Mouse (Mus musculus): ENCODE data around the gene Tmem82. TPM values are rescaled to one million over a fixed set of nuclear protein-coding genes. Genes with fewer than 3 reads are reported as not detected.

Gene Tmem82
- polyA plus RNA-seq, 1 experiment from 2014 or later = 42.0 TPM

DNA sequence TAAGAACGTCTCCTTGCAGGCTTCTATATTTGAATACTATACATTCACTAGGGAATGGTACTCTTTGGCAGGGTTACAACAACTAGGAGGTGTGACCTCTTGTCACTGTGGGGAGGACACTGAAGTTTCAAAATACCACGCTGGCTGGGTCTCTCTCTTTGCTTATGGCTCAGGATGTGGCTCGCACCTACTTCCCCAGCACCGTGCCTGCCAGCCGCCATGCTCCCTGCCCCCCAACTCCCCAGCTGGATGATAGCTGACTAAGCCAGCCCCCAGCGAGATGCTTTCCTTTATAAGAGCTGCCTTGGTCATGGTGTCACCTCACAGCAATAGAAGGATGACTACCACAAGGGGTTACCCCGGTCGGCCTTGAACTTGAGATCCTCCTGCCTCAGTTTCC is 34.6 kb upstream of the Tmem82 start:
- WGBS = 88% methylated on average over 8 of the region's 8 CpGs
- no peaks in the 10 kb centered on the region for H3K9me3 ChIP-seq (ENCODE audit: control insufficient read depth)
- no peak for ATAC-seq
- H3K36me3 ChIP-seq (ENCODE audit: control insufficient read depth, insufficient read depth) = no peaks in the 10 kb centered on the region; the same call in 1 of the 2 replicates
- H3K4me2 ChIP-seq (replicated peaks; ENCODE audit: low read depth) = no peak overlapping the region
- H3K27ac ChIP-seq (ENCODE audit: low read depth, low read length) = no peak overlapping the region
- no peak overlapping the region for H3K4me3 ChIP-seq (ENCODE audit: low read depth, low read length)
- H3K9ac ChIP-seq (ENCODE audit: low read depth, low read length) = no peak overlapping the region
- no peaks in the 10 kb centered on the region for H3K27me3 ChIP-seq (replicated peaks; ENCODE audit: control insufficient read depth, insufficient read depth, low read length)
- TF ChIP-seq CTCF (IDR thresholded peaks at IDR 0.05; ENCODE audit: low read depth) = no peak
- H3K4me1 ChIP-seq (replicated peaks; ENCODE audit: control insufficient read depth, insufficient read depth, low read length) = no peaks in the 10 kb centered on the region

DNA sequence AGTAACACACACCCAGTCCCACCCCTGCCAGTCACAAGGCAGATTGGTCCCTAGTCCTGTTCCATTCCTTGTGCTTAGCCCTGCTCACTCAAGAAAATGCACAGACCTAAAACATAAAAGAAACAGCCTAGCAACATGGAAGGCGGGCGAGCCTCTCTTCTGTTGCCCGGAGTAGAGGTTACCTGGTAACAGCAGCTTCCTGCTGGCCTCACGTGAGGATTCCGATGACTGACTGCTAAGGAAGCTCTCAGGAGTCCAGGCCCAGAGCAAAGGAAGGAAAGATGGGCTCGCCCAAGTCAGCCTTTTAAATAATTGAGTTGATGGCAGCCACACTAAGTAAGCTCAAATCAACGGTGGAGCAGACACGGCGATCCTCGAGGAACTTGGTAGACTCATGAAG is 33.5 kb upstream of the Tmem82 start:
- ATAC-seq = no peak
- H3K9me3 ChIP-seq (ENCODE audit: control insufficient read depth) = no peaks in the 10 kb centered on the region
- H3K4me2 ChIP-seq (replicated peaks; ENCODE audit: low read depth) = no peak overlapping the region
- no peaks in the 10 kb centered on the region for H3K4me1 ChIP-seq (replicated peaks; ENCODE audit: control insufficient read depth, insufficient read depth, low read length)
- H3K4me3 ChIP-seq (ENCODE audit: low read depth, low read length) = no peak overlapping the region
- H3K27me3 ChIP-seq (replicated peaks; ENCODE audit: control insufficient read depth, insufficient read depth, low read length) = no peaks in the 10 kb centered on the region
- no peaks in the 10 kb centered on the region; the same call in 1 of the 2 replicates for H3K36me3 ChIP-seq (ENCODE audit: control insufficient read depth, insufficient read depth)
- no peak overlapping the region for H3K27ac ChIP-seq (ENCODE audit: low read depth, low read length)
- WGBS = 83% methylated on average over 10 of the region's 10 CpGs
- no peak overlapping the region for H3K9ac ChIP-seq (ENCODE audit: low read depth, low read length)
- TF ChIP-seq CTCF (IDR thresholded peaks at IDR 0.05; ENCODE audit: low read depth) = no peak

DNA sequence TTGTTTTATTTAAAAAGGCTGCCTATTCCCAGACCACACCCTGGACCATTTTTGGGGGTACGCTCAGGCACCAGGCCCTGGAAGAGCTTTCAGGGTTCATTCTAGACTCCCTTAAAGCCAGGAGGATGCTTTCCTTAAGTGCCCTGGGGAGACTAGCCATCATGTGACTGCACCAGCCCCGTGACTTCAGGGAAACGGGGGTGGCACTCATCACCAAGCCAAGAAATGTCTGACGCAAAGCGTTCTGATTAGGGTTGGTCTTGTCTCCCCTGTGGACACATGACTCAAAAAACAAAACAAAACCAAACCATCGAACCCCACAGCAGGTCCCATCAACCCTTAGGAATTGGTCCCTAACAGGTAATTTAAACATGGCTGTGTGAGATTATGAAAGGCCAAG is 32.9 kb upstream of the Tmem82 start:
- no peaks in the 10 kb centered on the region for H3K4me1 ChIP-seq (replicated peaks; ENCODE audit: control insufficient read depth, insufficient read depth, low read length)
- WGBS = 87% methylated on average over 6 of the region's 6 CpGs
- no peak overlapping the region for H3K9ac ChIP-seq (ENCODE audit: low read depth, low read length)
- H3K4me2 ChIP-seq (replicated peaks; ENCODE audit: low read depth) = no peak overlapping the region
- H3K4me3 ChIP-seq (ENCODE audit: low read depth, low read length) = no peak overlapping the region
- no peak for ATAC-seq
- no peaks in the 10 kb centered on the region for H3K27me3 ChIP-seq (replicated peaks; ENCODE audit: control insufficient read depth, insufficient read depth, low read length)
- H3K9me3 ChIP-seq (ENCODE audit: control insufficient read depth) = no peaks in the 10 kb centered on the region
- no peak for TF ChIP-seq CTCF (IDR thresholded peaks at IDR 0.05; ENCODE audit: low read depth)
- no peak overlapping the region for H3K27ac ChIP-seq (ENCODE audit: low read depth, low read length)
- no peaks in the 10 kb centered on the region; the same call in 1 of the 2 replicates for H3K36me3 ChIP-seq (ENCODE audit: control insufficient read depth, insufficient read depth)

DNA sequence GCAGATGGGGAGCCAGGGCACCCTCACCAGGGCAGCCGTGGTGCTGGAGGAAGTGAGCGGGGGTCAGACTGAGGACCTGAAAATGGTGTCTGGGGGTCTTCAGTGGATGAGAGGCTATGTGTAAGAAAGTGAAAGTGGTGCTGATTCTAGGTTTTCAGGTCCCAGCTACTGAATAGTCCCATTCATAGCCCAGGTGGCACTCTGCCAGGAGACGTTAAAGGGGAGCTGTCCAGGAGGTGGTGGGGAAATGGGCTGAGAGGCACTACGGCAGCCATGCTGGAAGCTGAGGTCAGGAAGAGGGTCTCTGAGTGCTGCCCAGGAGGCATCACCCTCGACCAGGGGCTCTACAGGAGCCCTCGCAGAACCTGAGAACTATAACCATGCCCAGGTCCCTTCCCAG is 30.8 kb upstream of the Tmem82 start:
- no peak overlapping the region for H3K4me3 ChIP-seq (ENCODE audit: low read depth, low read length)
- H3K27me3 ChIP-seq (replicated peaks; ENCODE audit: control insufficient read depth, insufficient read depth, low read length) = no peaks in the 10 kb centered on the region
- H3K27ac ChIP-seq (ENCODE audit: low read depth, low read length) = no peak overlapping the region
- H3K4me1 ChIP-seq (replicated peaks; ENCODE audit: control insufficient read depth, insufficient read depth, low read length) = no peaks in the 10 kb centered on the region
- no peaks in the 10 kb centered on the region; the same call in 1 of the 2 replicates for H3K36me3 ChIP-seq (ENCODE audit: control insufficient read depth, insufficient read depth)
- no peak for TF ChIP-seq CTCF (IDR thresholded peaks at IDR 0.05; ENCODE audit: low read depth)
- H3K9ac ChIP-seq (ENCODE audit: low read depth, low read length) = no peak overlapping the region
- no peak for ATAC-seq
- no peaks in the 10 kb centered on the region for H3K9me3 ChIP-seq (ENCODE audit: control insufficient read depth)
- WGBS = 75% methylated on average over 6 of the region's 6 CpGs
- no peak overlapping the region for H3K4me2 ChIP-seq (replicated peaks; ENCODE audit: low read depth)

DNA sequence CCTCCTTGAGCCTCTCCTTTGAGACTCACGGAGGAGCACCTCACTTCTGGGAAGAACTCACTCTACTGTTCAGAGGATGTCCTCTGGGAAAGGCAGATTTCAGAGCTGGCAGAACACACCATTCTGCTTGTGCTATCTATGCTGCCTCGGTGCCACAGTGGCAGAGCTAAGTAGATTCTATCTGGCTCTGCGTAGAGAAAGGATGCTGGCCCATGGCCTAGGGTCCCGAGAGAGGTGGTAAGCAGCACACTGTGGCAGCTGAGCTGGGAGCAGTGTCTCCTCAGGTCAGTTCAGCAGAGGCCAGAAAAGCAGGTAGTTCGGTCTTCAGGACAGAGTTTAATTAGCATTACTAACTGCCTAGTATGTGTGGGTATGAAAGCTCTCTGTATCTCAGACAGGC is 29.8 kb upstream of the Tmem82 start:
- no peak for ATAC-seq
- H3K4me3 ChIP-seq (ENCODE audit: low read depth, low read length) = no peak overlapping the region
- H3K27me3 ChIP-seq (replicated peaks; ENCODE audit: control insufficient read depth, insufficient read depth, low read length) = no peaks in the 10 kb centered on the region
- no peak overlapping the region for H3K4me2 ChIP-seq (replicated peaks; ENCODE audit: low read depth)
- no peaks in the 10 kb centered on the region for H3K36me3 ChIP-seq (ENCODE audit: control insufficient read depth, insufficient read depth)
- H3K27ac ChIP-seq (ENCODE audit: low read depth, low read length) = no peak overlapping the region
- WGBS = 90% methylated on average over 5 of the region's 5 CpGs
- no peak overlapping the region for H3K9ac ChIP-seq (ENCODE audit: low read depth, low read length)
- no peaks in the 10 kb centered on the region for H3K4me1 ChIP-seq (replicated peaks; ENCODE audit: control insufficient read depth, insufficient read depth, low read length)
- H3K9me3 ChIP-seq (ENCODE audit: control insufficient read depth) = no peaks in the 10 kb centered on the region
- no peak for TF ChIP-seq CTCF (IDR thresholded peaks at IDR 0.05; ENCODE audit: low read depth)

DNA sequence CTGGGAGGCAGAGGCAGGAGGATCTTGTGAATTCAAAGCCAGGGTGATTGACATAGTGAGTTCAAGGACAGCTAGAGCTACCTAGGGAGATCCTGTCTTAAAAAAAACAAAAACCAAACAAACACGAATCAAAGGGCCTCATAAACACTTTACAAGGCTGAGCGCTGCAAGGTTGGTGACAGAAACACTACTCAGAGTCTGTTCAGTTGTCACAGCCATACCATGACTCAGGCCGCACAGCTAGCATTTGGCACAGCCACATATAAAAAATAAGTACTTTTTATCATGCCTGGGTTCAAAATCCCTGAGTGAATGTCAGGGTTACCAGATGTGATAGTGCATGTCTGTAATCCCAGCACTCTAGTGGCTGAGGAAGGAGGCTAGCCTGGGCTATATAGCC is 28.8 kb upstream of the Tmem82 start:
- Histone ChIP-seq H3K4me2 (replicated peaks; ENCODE audit: low read depth) (no peak overlapping the region), H3K9me3 (ENCODE audit: control insufficient read depth) (no peaks in the 10 kb centered on the region), H3K27ac (ENCODE audit: low read depth, low read length) (no peak overlapping the region), H3K4me3 (ENCODE audit: low read depth, low read length) (no peak overlapping the region), H3K4me1 (replicated peaks; ENCODE audit: control insufficient read depth, insufficient read depth, low read length) (no peaks in the 10 kb centered on the region; the same call in 1 of the 2 replicates), H3K27me3 (replicated peaks; ENCODE audit: control insufficient read depth, insufficient read depth, low read length) (no peaks in the 10 kb centered on the region), H3K36me3 (ENCODE audit: control insufficient read depth, insufficient read depth) (peaks cover 4% of the 10 kb centered on the region; the same call in 1 of the 2 replicates), H3K9ac (ENCODE audit: low read depth, low read length) (no peak overlapping the region)
- TF ChIP-seq CTCF (IDR thresholded peaks at IDR 0.05; ENCODE audit: low read depth) = no peak
- ATAC-seq = no peak
- WGBS = 87% methylated on average over 3 of the region's 3 CpGs

DNA sequence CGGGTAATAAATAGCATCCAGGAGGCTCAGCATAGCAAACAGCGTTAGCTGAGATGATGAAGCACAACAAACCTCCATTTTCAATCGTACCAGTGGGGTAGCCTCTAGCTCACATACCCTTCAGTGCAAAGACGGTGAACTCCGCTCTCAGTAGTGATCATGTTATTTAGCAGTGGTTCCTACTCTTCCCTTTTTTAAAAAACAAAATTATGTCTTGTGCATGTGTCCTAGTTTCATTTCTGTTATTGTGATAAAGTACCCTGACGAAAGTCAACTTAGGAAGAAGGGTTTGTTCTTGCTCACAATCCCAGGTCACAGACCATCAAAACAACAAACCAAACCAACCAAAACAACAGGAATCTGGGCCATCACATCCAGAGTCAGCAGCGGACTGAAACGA is 27.6 kb upstream of the Tmem82 start:
- 90% methylated on average over 8 of the region's 8 CpGs for WGBS

More for the DNA sequence above, 27.6 kb upstream of the Tmem82 start:
- Histone ChIP-seq H3K4me2 (replicated peaks; ENCODE audit: low read depth) (no peak overlapping the region), H3K36me3 (ENCODE audit: control insufficient read depth, insufficient read depth) (peaks cover 16% of the 10 kb centered on the region), H3K9ac (ENCODE audit: low read depth, low read length) (no peak overlapping the region), H3K27ac (ENCODE audit: low read depth, low read length) (no peak overlapping the region), H3K27me3 (replicated peaks; ENCODE audit: control insufficient read depth, insufficient read depth, low read length) (no peaks in the 10 kb centered on the region), H3K4me1 (replicated peaks; ENCODE audit: control insufficient read depth, insufficient read depth, low read length) (no peaks in the 10 kb centered on the region; the same call in 1 of the 2 replicates), H3K4me3 (ENCODE audit: low read depth, low read length) (no peak overlapping the region), H3K9me3 (ENCODE audit: control insufficient read depth) (no peaks in the 10 kb centered on the region)
- no peak for TF ChIP-seq CTCF (IDR thresholded peaks at IDR 0.05; ENCODE audit: low read depth)
- ATAC-seq = no peak
